Mouse (Mus musculus) bone marrow macrophage, adult 2 months (primary cell): Measurements from ENCODE around the gene Itpr3.

Experiments
- CTCF ChIP-seq: IDR thresholded peaks from 2 replicates; pipeline ENCODE4 v1.5.1; 2012; ENCODE audit warnings: low read depth, mild to moderate bottlenecking, low read length, moderate library complexity
- POLR2A ChIP-seq: IDR thresholded peaks from 2 replicates; pipeline ENCODE4 v1.6.1; 2012; ENCODE audit warnings: mild to moderate bottlenecking, low read depth, low read length, borderline replicate concordance

DNA sequence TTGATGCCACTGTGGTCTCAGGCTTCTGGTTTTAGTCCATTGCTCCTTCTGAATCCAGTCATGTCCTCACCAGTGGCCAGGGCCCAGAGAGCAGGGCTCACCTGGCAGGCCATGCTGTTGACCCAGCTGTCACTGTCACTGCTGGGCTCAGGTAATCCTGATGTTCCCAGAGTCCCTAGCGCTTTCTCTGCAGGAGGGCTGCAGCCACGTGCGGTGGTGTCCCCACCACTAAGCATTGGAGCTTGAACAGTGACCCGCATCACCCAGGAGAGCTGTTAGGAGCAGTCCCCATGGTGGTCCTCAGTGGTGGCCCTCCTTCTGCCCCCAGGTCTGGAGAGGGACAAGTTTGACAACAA lies 62.4 kb downstream of the Itpr3 start:
- TF ChIP-seq POLR2A: no peak
- TF ChIP-seq CTCF: no peak; the same call in 1 of the 2 replicates
